Mouse (Mus musculus) limb, embryonic 14.5 days (tissue): ENCODE data around the gene Pck1. TPM values are rescaled to one million over a fixed set of nuclear protein-coding genes. Genes with fewer than 3 reads are reported as not detected.

Experiments used
- ATAC-seq: fragments of 200-750 bp; cut with Nextera tagmentation; 2 replicates; pipeline ENCODE4 v1.8.0; 2017; ENCODE audit warnings: low read depth, moderate number of reproducible peaks, moderate TSS enrichment; ENCODE audit not compliant: low FRiP score
- DNase-seq: peaks from one replicate; pipeline ENCODE4 v3.0.0-alpha.2; 2015; ENCODE audit warnings: low spot score
- H3K27ac ChIP-seq: fragments of 300-500 bp; sonication (generic); replicated peaks from 2 replicates; pipeline ENCODE4 v1.5.1; 2014; ENCODE audit warnings: low read depth, mild to moderate bottlenecking, low read length, moderate library complexity, mixed read lengths
- H3K27me3 ChIP-seq: fragments of 300-500 bp; sonication (generic); 2 replicates; pipeline ENCODE4 v1.6.1; 2014; ENCODE audit warnings: low read length, mixed read lengths; ENCODE audit not compliant: control insufficient read depth, insufficient read depth
- H3K36me3 ChIP-seq: fragments of 300-500 bp; sonication (generic); 2 replicates; pipeline ENCODE4 v1.6.1; 2014; ENCODE audit warnings: mild to moderate bottlenecking, low read length, moderate library complexity, mixed read lengths; ENCODE audit not compliant: control insufficient read depth, insufficient read depth
- H3K4me1 ChIP-seq: fragments of 300-500 bp; sonication (generic); 2 replicates; pipeline ENCODE4 v1.6.1; 2014; ENCODE audit warnings: antibody characterized with exemption, low read length, mixed read lengths; ENCODE audit not compliant: control insufficient read depth, insufficient read depth
- H3K4me2 ChIP-seq: fragments of 300-500 bp; sonication (generic); replicated peaks from 2 replicates; pipeline ENCODE4 v1.6.1; 2014; ENCODE audit warnings: low read depth, mild to moderate bottlenecking, low read length, moderate library complexity; ENCODE audit not compliant: severe bottlenecking
- H3K4me3 ChIP-seq: fragments of 300-500 bp; sonication (generic); replicated peaks from 2 replicates; pipeline ENCODE4 v1.5.1; 2014; ENCODE audit warnings: low read length
- H3K9ac ChIP-seq: fragments of 300-500 bp; sonication (generic); 2 replicates; pipeline ENCODE4 v1.6.1; 2014; ENCODE audit warnings: mild to moderate bottlenecking, low read depth, low read length, moderate library complexity; ENCODE audit not compliant: severe bottlenecking
- H3K9me3 ChIP-seq: fragments of 300-500 bp; sonication (generic); 2 replicates; pipeline ENCODE4 v1.6.1; 2016; ENCODE audit warnings: low read length; ENCODE audit not compliant: control insufficient read depth
- POLR2A ChIP-seq: fragments of 200-500 bp; IDR thresholded peaks from 2 replicates; pipeline ENCODE4 v1.8.0; 2012; ENCODE audit warnings: inconsistent platforms, mild to moderate bottlenecking, moderate library complexity, borderline replicate concordance; ENCODE audit not compliant: insufficient read depth, insufficient read length; ENCODE audit errors: extremely low read depth
- WGBS: fragments of 180-500 bp; shearing (Covaris S2); extraction: QIAGEN DNeasy Blood & Tissue Kit; methylation state at CpG from one replicate; pipeline ENCODE4 v1.1.7; 2014; 5-methylcytosine and 5-hydroxymethylcytosine counted together
- polyA plus RNA-seq, 2 experiments: library from polyadenylated mRNA; depleted of rRNA in 1 of 2; stranded (reverse) in 1 of 2; unstranded in 1 of 2; fragments of >200 nt; fragmentation: Nextera tagmentation in 1 of 2; extraction: Ambion mirVana in 1 of 2; gene quantifications; 2 replicates each; pipeline versions ENCODE4 v1.2.1 to v1.2.3; 2012 to 2014

Pck1 gene
- polyA plus RNA-seq, 2 experiments, result 0.03 TPM; not detected in 1

GRCm38 (mm10) chr2:173164358-173164757, 11.5 kb downstream of the Pck1 start:
- H3K4me3 ChIP-seq, result no peak overlapping the region
- no peak overlapping the region for H3K9ac ChIP-seq
- TF ChIP-seq POLR2A, result no peak
- no peaks in the 10 kb centered on the region for H3K27me3 ChIP-seq
- H3K27ac ChIP-seq, result no peak overlapping the region
- WGBS, result 57% methylated on average over 2 of the region's 2 CpGs
- H3K9me3 ChIP-seq, result no peaks in the 10 kb centered on the region
- ATAC-seq (no peak), DNase-seq (no peak)
- no peak overlapping the region for H3K4me2 ChIP-seq
- peaks cover 14% of the 10 kb centered on the region for H3K4me1 ChIP-seq
- H3K36me3 ChIP-seq, result no peaks in the 10 kb centered on the region

- ATAC-seq, result no peak
- no peaks in the 10 kb centered on the region for H3K27me3 ChIP-seq
- 84% methylated on average over 10 of the region's 10 CpGs for WGBS
Measured at GRCm38 (mm10) chr2:173164946-173165345, 12.1 kb downstream of the Pck1 start.

GRCm38 (mm10) chr2:173165357-173165756, 12.5 kb downstream of the Pck1 start:
- no peak for DNase-seq
- Histone ChIP-seq H3K4me2 (no peak overlapping the region), H3K4me1 (peaks cover 6% of the 10 kb centered on the region), H3K4me3 (no peak overlapping the region), H3K27ac (no peak overlapping the region), H3K9me3 (no peaks in the 10 kb centered on the region), H3K27me3 (no peaks in the 10 kb centered on the region), H3K36me3 (no peaks in the 10 kb centered on the region), H3K9ac (no peak overlapping the region)
- no peak for TF ChIP-seq POLR2A
- no peak for ATAC-seq
- WGBS, result 90% methylated on average over 10 of the region's 10 CpGs

More at GRCm38 (mm10) chr2:173164946-173165345, 12.1 kb downstream of the Pck1 start:
- no peak for TF ChIP-seq POLR2A
- H3K27ac ChIP-seq, result no peak overlapping the region
- H3K4me2 ChIP-seq, result no peak overlapping the region
- H3K4me1 ChIP-seq, result peaks cover 9% of the 10 kb centered on the region
- H3K4me3 ChIP-seq, result no peak overlapping the region
- no peak for DNase-seq
- H3K36me3 ChIP-seq, result no peaks in the 10 kb centered on the region
- no peaks in the 10 kb centered on the region for H3K9me3 ChIP-seq
- no peak overlapping the region for H3K9ac ChIP-seq

- no peaks in the 10 kb centered on the region for H3K9me3 ChIP-seq
- no peak for TF ChIP-seq POLR2A
- DNase-seq, result no peak
- 0 out of 2 replicates have a peak overlapping the region, but pooled peaks have one; percentile 19 for H3K27ac ChIP-seq
- no peaks in the 10 kb centered on the region for H3K36me3 ChIP-seq
- peaks cover 30% of the 10 kb centered on the region for H3K4me1 ChIP-seq
- no peak for ATAC-seq
- WGBS, result 30% methylated on average over 5 of the region's 5 CpGs
- H3K4me2 ChIP-seq, result no peak overlapping the region
- H3K27me3 ChIP-seq, result no peaks in the 10 kb centered on the region
- H3K4me3 ChIP-seq, result no peak overlapping the region
- no peak overlapping the region for H3K9ac ChIP-seq
Measured at GRCm38 (mm10) chr2:173168411-173168851, 15.6 kb downstream of the Pck1 start.

GRCm38 (mm10) chr2:173170081-173170480, 17.2 kb downstream of the Pck1 start:
- Histone ChIP-seq H3K4me2 (no peak overlapping the region), H3K4me1 (peaks cover 39% of the 10 kb centered on the region), H3K4me3 (no peak overlapping the region), H3K27me3 (no peaks in the 10 kb centered on the region), H3K9me3 (no peaks in the 10 kb centered on the region), H3K9ac (no peak overlapping the region), H3K27ac (no peak overlapping the region), H3K36me3 (no peaks in the 10 kb centered on the region)
- WGBS, result 51% methylated on average over 2 of the region's 2 CpGs
- ATAC-seq (no peak), DNase-seq (no peak)
- TF ChIP-seq POLR2A, result no peak

- no peaks in the 10 kb centered on the region for H3K27me3 ChIP-seq
- ATAC-seq, result no peak
Measured at GRCm38 (mm10) chr2:173170715-173171114, 17.9 kb downstream of the Pck1 start.

More at GRCm38 (mm10) chr2:173170715-173171114, 17.9 kb downstream of the Pck1 start:
- Histone ChIP-seq H3K4me2 (peak overlapping the region; percentile 42; the same call in 1 of the 2 replicates), H3K9me3 (0 out of 2 replicates have a peak, but pooled peaks cover 3% of the 10 kb centered on the region), H3K36me3 (no peaks in the 10 kb centered on the region), H3K4me1 (peaks cover 39% of the 10 kb centered on the region), H3K4me3 (no peak overlapping the region), H3K9ac (no peak overlapping the region), H3K27ac (no peak overlapping the region)
- TF ChIP-seq POLR2A, result no peak
- no peak for DNase-seq
- WGBS, result 53% methylated on average over 2 of the region's 2 CpGs
